Mouse (Mus musculus) midbrain, embryonic 14.5 days (tissue): Measurements from ENCODE around the gene Tmem151b. TPM values are rescaled to one million over a fixed set of nuclear protein-coding genes. Genes with fewer than 3 reads are reported as not detected.

Experiments used
- ATAC-seq: fragments of 200-750 bp; cut with Nextera tagmentation; 2 replicates; pipeline ENCODE4 v1.8.0; 2017; ENCODE audit warnings: moderate number of reproducible peaks, moderate library complexity; ENCODE audit not compliant: low FRiP score, low TSS enrichment
- DNase-seq: peaks from one replicate; pipeline ENCODE4 v3.0.0-alpha.2; 2015
- H3K27ac ChIP-seq: fragments of 300-500 bp; sonication (generic); replicated peaks from 2 replicates; pipeline ENCODE4 v1.5.1; 2014; ENCODE audit warnings: mild to moderate bottlenecking, low read depth, low read length, moderate library complexity
- H3K27me3 ChIP-seq: fragments of 300-500 bp; sonication (generic); 2 replicates; pipeline ENCODE4 v1.6.1; 2014; ENCODE audit warnings: low read length, control low read depth, mixed read lengths; ENCODE audit not compliant: control insufficient read depth, insufficient read depth
- H3K36me3 ChIP-seq: fragments of 300-500 bp; sonication (generic); 2 replicates; pipeline ENCODE4 v1.6.1; 2014; ENCODE audit warnings: low read length, control low read depth; ENCODE audit not compliant: control insufficient read depth, insufficient read depth
- H3K4me1 ChIP-seq: fragments of 300-500 bp; sonication (generic); 2 replicates; pipeline ENCODE4 v1.6.1; 2014; ENCODE audit warnings: mild to moderate bottlenecking, antibody characterized with exemption, low read length, control low read depth; ENCODE audit not compliant: control insufficient read depth, insufficient read depth
- H3K4me2 ChIP-seq: fragments of 300-500 bp; sonication (generic); 2 replicates; pipeline ENCODE4 v1.6.1; 2014; ENCODE audit warnings: mild to moderate bottlenecking, low read length, moderate library complexity
- H3K4me3 ChIP-seq: fragments of 300-500 bp; sonication (generic); replicated peaks from 2 replicates; pipeline ENCODE4 v1.5.1; 2014; ENCODE audit warnings: low read depth, low read length
- H3K9ac ChIP-seq: fragments of 300-500 bp; sonication (generic); replicated peaks from 2 replicates; pipeline ENCODE4 v1.6.1; 2014; ENCODE audit warnings: mild to moderate bottlenecking, low read length, moderate library complexity
- H3K9me3 ChIP-seq: fragments of 300-500 bp; sonication (generic); 2 replicates; pipeline ENCODE4 v1.6.1; 2016; ENCODE audit warnings: low read length, control low read depth, mixed read lengths; ENCODE audit not compliant: control insufficient read depth
- WGBS: fragments of 180-500 bp; shearing (Covaris S2); extraction: QIAGEN DNeasy Blood & Tissue Kit; methylation state at CpG from one replicate; pipeline ENCODE4 v1.1.7; 2014; 5-methylcytosine and 5-hydroxymethylcytosine counted together
- polyA plus RNA-seq: library from polyadenylated mRNA; unstranded; fragments of >200 nt; fragmentation: Nextera tagmentation; extraction: Ambion mirVana; gene quantifications from 2 replicates; pipeline ENCODE4 v1.2.1, GENCODE M21; 2014

Gene Tmem151b
- polyA plus RNA-seq, 1 experiment from 2014 or later: 20.4 TPM

- Histone ChIP-seq H3K4me3 (peak overlapping the region; percentile 15), H3K9ac (peak overlapping the region; percentile 23; the same call in 1 of the 2 replicates), H3K4me1 (peaks cover 39% of the 10 kb centered on the region), H3K9me3 (no peaks in the 10 kb centered on the region), H3K4me2 (peak overlapping the region; percentile 35), H3K27me3 (peaks cover 31% of the 10 kb centered on the region), H3K27ac (no peak overlapping the region), H3K36me3 (peaks cover 35% of the 10 kb centered on the region)
- WGBS: 11% methylated on average over 74 of the region's 74 CpGs
- DNase-seq (peak; percentile 59), ATAC-seq (no peak)
Measured at GRCm38 (mm10) chr17:45545278-45545961, 4.1 kb downstream of the Tmem151b start.

GRCm38 (mm10) chr17:45544873-45545277 lies 4.6 kb downstream of the Tmem151b start:
- H3K27me3 ChIP-seq: peaks cover 31% of the 10 kb centered on the region
- H3K27ac ChIP-seq: 0 out of 2 replicates have a peak overlapping the region, but pooled peaks have one; percentile 20
- DNase-seq: peak; percentile 64
- WGBS: 3% methylated on average over 46 of the region's 46 CpGs
- H3K4me3 ChIP-seq: peak overlapping the region; percentile 12; the same call in 1 of the 2 replicates
- peaks cover 34% of the 10 kb centered on the region for H3K4me1 ChIP-seq
- H3K9me3 ChIP-seq: no peaks in the 10 kb centered on the region
- peak overlapping the region; percentile 23; the same call in 1 of the 2 replicates for H3K9ac ChIP-seq
- ATAC-seq: no peak
- H3K4me2 ChIP-seq: peak overlapping the region; percentile 35
- peaks cover 35% of the 10 kb centered on the region for H3K36me3 ChIP-seq

GRCm38 (mm10) chr17:45544001-45544872 lies 5.2 kb downstream of the Tmem151b start:
- Histone ChIP-seq H3K9me3 (no peaks in the 10 kb centered on the region), H3K4me2 (peak overlapping the region; percentile 35; the same call in 1 of the 2 replicates), H3K4me3 (peak overlapping the region; percentile 12; the same call in 1 of the 2 replicates), H3K36me3 (peaks cover 35% of the 10 kb centered on the region), H3K27ac (0 out of 2 replicates have a peak overlapping the region, but pooled peaks have one; percentile 20), H3K9ac (no peak overlapping the region; the same call in 1 of the 2 replicates), H3K4me1 (peaks cover 33% of the 10 kb centered on the region), H3K27me3 (peaks cover 31% of the 10 kb centered on the region)
- WGBS: 12% methylated on average over 24 of the region's 24 CpGs
- DNase-seq (peak; percentile 73), ATAC-seq (no peak)

- peaks cover 31% of the 10 kb centered on the region for H3K27me3 ChIP-seq
- no peak overlapping the region for H3K4me3 ChIP-seq
- DNase-seq: no peak
- no peaks in the 10 kb centered on the region for H3K9me3 ChIP-seq
- WGBS: 54% methylated on average over 1 of the region's 1 CpGs
- peaks cover 29% of the 10 kb centered on the region for H3K4me1 ChIP-seq
- no peak for ATAC-seq
- H3K36me3 ChIP-seq: peaks cover 35% of the 10 kb centered on the region
- H3K27ac ChIP-seq: no peak overlapping the region
- no peak overlapping the region for H3K4me2 ChIP-seq
- H3K9ac ChIP-seq: no peak overlapping the region
Measured at GRCm38 (mm10) chr17:45543115-45543514, 6.4 kb downstream of the Tmem151b start.

GRCm38 (mm10) chr17:45542705-45543104 lies 6.8 kb downstream of the Tmem151b start:
- H3K4me2 ChIP-seq: no peak overlapping the region
- H3K27ac ChIP-seq: no peak overlapping the region
- no peak overlapping the region for H3K9ac ChIP-seq
- DNase-seq: no peak
- H3K36me3 ChIP-seq: peaks cover 35% of the 10 kb centered on the region
- ATAC-seq: no peak
- H3K4me1 ChIP-seq: peaks cover 25% of the 10 kb centered on the region
- H3K4me3 ChIP-seq: no peak overlapping the region
- H3K9me3 ChIP-seq: no peaks in the 10 kb centered on the region
- 83% methylated on average over 2 of the region's 2 CpGs for WGBS
- peaks cover 29% of the 10 kb centered on the region for H3K27me3 ChIP-seq

- Histone ChIP-seq H3K4me1 (peaks cover 21% of the 10 kb centered on the region), H3K9me3 (no peaks in the 10 kb centered on the region), H3K36me3 (peaks cover 35% of the 10 kb centered on the region), H3K9ac (no peak overlapping the region), H3K4me2 (no peak overlapping the region), H3K27ac (no peak overlapping the region), H3K4me3 (no peak overlapping the region), H3K27me3 (peaks cover 24% of the 10 kb centered on the region)
- ATAC-seq (no peak), DNase-seq (no peak)
- 40% methylated on average over 6 of the region's 6 CpGs for WGBS
Measured at GRCm38 (mm10) chr17:45542129-45542528, 7.3 kb downstream of the Tmem151b start.

GRCm38 (mm10) chr17:45539664-45540063 lies 9.8 kb downstream of the Tmem151b start:
- Histone ChIP-seq H3K4me2 (no peak overlapping the region), H3K4me3 (no peak overlapping the region), H3K9me3 (no peaks in the 10 kb centered on the region), H3K4me1 (peaks cover 10% of the 10 kb centered on the region; the same call in 1 of the 2 replicates), H3K36me3 (peaks cover 11% of the 10 kb centered on the region), H3K9ac (no peak overlapping the region), H3K27me3 (peaks cover 13% of the 10 kb centered on the region), H3K27ac (no peak overlapping the region)
- DNase-seq (no peak), ATAC-seq (no peak)
- WGBS: 80% methylated on average over 21 of the region's 21 CpGs

GRCm38 (mm10) chr17:45538394-45538793 lies 11.1 kb downstream of the Tmem151b start:
- DNase-seq (no peak), ATAC-seq (no peak)
- Histone ChIP-seq H3K9ac (no peak overlapping the region), H3K27me3 (peaks cover 13% of the 10 kb centered on the region), H3K4me3 (no peak overlapping the region), H3K4me2 (no peak overlapping the region), H3K4me1 (no peaks in the 10 kb centered on the region), H3K36me3 (no peaks in the 10 kb centered on the region), H3K27ac (no peak overlapping the region), H3K9me3 (no peaks in the 10 kb centered on the region)
- WGBS: 63% methylated on average over 4 of the region's 4 CpGs
